Mouse (Mus musculus): ENCODE results near the gene Rtn3.
A peak's percentile ranks its signal among the peaks of the same experiment; 100 is the strongest.
"Not testable (repeated sequence)": the region's sequence is repeated elsewhere in the genome, so short reads cannot be mapped to it uniquely, and the experiment has no call there.

Rtn3 gene

DNA sequence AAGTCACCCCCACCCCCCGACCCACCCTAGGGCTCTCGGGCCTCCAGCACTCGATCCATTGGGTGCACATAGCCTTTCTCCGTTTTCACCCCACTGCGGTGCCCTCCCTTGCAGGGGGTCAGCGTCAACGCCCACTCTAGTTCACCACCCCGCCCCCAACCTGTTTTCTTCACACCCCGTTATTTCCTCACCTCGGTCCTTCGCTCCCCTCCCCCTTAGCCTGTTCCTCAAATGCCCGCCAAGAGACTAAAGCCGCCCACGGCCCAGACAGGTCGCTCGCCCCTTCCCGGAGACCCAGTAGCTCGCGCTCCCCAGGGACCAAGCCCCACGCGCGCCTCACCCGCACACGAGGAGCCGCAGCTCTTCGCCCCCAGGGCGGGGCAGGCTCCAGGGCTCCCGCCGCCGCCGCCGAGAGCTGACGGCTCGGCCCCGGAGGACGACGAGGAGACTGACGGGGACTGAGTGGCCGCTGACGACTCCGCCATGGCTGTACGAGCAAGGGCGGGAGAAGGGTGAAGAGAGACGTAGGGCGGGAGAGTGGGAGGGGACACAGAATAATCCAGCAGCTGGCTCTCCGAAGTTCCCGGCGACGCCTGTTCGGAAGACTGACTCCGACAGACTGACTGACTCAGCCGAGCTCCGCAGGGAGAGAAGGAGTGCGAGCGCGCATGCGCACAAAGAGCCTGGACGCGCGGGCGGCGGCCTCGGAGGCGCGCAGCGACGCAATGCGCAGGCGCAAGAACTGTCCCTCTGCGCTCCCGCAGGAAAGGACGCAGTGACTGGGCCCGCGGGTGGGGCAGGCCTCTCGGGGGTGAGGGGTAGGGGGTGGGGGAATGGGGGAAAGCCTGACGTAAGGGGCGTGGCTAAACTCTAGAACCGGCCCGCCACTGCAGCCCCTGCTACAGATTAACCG, at the start of gene Rtn3:
TSS of gene Rtn3 (minus strand) at position 683 of the 913 bp plus-strand sequence.
- DNase-seq = peak; percentile 97 to 98

DNA sequence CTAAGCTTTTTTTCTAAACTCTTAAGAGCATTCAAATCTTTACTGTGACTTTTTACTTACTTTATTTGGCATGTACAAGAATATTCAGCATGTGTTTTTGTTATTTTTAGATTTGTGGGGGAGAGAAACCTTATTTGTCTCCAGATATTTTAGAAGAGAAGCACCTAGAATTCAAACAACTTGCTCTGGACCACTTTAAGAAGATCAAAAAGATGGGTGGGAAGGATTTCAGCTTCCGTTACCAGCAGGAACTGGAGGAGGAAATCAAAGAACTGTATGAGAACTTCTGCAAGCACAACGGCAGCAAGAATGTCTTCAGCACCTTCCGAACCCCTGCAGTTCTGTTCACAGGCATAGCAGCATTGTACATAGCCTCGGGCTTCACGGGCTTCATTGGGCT, 48.8 kb upstream of the Rtn3 start:
- DNase-seq = no peak

DNA sequence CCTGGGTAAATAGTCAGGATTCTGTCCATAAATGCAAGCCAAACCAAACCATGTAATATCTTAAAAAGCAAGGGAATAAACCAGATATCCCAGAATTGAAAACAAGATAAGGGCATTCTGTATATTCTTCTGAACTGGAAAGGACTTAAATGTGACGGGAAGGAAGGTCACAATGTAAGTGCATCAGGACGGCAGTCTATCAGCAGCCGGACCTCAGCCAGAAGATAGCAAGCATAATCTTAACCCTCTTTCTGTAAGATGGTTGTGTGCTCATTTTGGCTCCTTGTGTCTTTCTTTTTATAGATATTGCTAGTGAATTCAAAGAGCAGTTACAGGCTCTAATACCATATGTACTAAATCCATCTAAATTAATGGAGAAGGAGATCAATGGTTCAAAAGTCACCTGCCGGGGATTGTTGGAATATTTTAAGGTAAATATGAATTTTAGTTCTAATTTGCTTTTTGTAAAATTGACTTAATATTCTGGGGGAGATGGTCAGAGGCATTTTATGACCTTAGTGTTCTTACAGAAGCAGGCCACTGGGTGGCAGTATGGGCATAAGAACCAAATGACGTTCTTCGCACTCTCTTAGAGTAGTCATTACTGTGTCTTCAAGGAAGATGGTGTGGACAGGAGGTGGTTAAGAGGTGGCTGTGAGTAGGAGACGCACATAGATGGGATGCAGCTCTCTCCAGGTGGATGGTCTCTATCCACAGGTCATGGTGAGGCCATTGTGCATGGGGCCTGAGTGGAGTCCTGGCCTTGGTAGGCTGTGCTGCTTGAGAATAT, 45.8 kb upstream of the Rtn3 start:
- peak; percentile 46 to 65 for DNase-seq

DNA sequence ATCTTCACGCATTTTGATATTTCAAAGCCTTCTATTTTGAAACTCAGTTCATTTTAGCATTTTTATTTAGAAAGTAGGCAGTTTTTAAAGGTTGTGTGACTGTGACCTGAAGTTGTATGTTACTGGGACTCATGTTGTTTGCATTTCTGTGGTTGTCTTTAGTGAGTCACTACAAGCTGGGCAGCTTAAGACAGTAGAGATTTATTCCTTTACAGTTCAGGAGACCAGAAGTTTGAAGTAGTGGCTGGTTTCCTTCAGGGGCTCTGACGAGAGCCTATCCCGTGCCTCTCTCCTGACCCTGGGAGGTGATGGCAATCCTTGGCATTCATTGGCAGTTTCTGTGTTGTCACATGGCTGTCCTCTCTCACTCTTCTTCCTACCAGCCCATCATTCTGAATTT, 41.8 kb upstream of the Rtn3 start:
- no peak for DNase-seq

DNA sequence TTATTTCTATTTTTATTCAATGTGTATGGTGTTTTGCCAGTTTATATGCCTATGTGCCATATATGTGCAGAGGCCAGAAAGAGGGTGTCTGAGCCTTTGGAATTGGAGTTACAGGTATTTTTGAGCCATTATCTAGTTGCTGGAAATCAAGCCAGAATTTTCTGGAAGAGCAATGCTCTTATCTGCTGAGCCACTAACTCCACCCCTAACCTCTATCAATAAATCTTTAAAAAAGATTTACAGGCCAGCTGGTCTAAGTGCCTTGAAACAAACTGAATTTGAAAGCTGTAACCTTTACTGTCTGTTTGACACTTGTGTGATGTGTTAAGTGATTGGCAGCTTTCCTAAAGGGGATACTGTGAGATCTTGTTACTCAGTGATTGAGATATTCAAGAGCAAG, 40.7 kb upstream of the Rtn3 start:
- no peak for DNase-seq

DNA sequence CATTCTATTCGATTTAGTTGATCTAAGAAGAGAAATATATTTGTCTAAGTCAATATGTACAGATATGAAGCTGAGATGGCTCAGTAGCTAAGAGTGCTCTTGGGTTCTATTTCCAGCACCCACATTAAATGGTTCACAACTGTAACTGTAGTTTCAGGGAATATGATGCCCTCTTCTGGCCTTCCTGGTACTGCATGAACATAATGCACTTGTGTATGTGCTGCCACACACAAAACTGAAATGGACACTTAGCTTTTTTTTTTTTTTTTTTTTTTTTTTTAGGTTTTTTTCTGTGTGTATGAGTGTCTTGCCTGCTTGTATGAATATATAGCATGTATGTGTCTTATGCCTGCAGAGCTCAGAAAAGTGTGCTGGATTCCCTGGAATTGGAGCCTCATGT, 40.2 kb upstream of the Rtn3 start:
- peak in 1 of 2 experiments; percentile 60 for DNase-seq

DNA sequence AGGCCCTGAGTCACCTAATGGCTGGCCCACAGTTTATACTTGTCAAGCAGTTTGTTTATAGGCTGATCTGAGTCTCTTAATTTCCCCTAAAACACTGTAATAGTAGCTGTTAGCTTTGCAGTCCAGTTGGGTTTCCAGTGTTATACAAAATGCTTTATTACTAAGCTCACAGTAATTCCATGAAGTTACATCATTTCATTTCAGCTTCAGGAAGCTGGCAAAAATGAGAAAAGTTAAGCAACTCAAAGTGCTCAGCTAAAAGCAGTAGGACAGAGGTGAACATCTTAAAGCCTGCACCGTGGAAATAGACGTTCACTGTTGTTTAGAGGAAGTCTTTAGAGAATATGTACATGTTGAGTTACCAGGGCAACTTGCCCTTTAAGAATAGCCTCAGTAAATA, 39.8 kb upstream of the Rtn3 start:
- no peak for DNase-seq

DNA sequence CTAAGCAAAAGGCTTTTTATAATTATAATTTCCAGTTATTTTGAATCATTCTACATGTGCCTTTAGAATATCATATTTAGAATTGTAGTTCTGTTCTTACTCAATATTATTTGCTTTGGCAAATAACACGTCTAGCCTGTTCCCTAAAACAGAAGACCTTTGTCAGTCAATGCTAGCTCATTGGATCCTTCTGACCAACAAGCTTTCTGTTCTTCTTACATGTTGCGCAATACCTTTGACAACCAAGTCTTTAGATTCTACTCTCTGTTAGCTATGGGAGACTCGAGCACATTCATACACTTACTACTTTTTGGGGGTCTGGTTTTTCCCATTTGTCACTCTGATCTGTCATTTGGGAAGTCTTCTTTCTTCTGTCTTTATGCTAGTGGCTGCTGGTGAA, 38.5 kb upstream of the Rtn3 start:
- DNase-seq = no peak

DNA sequence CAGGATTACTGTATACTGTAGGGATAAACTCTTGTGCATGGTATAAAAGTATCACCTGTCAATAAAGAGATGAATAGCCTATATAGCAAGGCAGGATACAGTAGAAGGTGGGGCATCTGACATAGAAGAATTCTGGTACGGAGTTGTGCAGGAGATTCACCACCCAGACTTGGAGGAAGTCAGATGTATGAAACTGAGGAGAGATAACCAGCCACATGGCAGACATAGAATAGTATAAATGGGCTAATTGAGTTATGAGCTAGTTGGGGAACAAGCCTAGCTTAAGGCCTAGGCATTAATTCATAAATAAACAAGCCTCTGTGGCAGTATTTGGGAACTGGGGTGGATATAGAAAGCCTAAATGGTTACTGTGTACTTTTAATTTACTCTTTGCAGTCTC, 33.4 kb upstream of the Rtn3 start:
- DNase-seq = no peak

DNA sequence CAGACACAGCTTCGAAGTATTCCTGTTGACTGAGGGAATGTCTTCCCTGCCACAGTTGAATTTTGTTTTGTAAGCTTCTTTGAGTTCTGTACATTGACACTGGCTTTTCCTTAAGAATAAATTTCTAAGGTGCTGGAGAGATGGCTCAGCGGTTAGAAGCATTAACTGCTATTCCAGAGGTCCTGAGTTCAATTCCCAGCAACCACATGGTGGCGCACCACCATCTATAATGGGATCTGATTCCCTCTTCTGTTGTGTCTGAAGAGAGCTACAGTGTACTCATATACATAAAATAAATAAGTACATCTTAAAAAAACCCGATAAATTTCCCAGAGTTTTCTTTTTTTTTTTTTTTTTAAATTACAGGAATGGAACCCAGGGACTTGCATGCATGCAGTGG, 24.9 kb upstream of the Rtn3 start:
- DNase-seq = peak in 1 of 2 experiments; percentile 24

DNA sequence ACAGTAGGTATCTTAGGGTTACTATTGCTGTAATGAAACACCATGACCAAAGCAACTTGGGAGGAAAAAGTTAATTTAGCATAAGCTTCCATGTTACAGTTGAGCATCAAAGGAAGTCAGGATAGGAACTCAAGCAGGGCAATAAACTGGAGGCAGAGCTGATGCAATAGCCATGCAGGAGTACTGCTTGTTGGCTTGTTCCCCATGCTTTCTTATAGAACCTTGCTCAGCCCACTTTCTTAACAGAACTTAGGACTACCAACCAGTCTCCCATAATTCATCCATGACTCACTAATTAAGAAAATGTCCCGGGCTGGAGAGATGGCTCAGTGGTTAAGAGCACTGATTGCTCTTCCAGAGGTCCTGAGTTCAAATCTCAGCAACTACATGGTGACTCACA, 23.2 kb upstream of the Rtn3 start:
- no peak for DNase-seq

DNA sequence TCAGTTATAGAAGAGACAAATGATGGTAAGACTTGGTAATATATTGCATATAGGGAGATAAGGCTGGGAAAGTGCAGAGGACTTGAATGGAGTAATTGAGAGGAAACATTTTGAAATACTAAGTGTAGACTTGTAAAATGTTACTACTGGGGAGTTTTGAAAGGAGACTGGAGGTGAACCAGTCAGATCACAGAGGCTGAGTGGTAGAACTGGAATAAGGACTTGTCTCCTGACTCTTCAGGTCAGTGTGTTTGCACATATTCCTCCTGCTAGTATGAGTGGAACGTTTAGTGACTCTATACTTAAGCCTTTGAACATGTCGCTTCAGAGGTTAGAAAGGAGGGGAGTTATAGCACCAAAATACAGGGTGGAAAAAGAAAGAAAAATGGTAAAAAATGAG, 19.4 kb upstream of the Rtn3 start:
- no peak for DNase-seq

DNA sequence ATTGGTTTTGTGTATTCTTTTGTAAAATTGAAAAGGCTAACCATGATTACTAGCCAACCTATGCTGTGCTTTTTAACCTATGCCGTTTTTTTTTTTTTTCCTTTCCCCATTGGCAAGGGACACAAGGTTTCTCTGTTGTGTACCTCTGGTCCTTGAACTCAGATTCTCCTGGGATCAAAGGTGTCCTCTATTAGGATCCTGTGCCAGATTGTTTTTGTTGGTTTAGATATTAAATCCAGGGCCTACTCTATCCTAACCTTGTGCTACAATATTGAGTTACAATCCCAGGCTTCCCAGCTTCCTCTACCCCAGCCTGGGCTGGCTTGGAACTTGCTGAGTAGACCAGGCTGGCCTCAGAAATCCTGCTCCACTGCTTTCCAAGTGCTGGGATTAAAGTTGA, 17.6 kb upstream of the Rtn3 start:
- peak; percentile 14 to 36 for DNase-seq

DNA sequence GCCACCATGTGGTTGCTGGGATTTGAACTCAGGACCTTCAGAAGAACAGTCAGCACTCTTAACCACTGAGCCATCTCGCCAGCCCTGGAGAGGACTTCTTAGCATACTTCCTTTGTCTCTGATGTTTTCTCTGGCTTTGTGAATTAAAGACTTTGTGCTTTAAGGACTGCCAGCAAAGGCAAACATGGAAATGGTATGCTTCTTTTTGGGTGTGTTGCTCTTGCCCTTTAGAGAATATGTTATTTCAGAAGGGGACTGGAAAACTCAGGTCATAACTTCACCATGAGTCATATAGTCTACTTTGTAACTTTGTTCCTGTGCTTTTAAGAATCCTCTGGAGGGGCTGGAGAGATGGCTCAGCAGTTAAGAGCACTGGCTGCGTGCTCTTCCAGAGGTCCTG, 15.7 kb upstream of the Rtn3 start:
- DNase-seq = no peak

DNA sequence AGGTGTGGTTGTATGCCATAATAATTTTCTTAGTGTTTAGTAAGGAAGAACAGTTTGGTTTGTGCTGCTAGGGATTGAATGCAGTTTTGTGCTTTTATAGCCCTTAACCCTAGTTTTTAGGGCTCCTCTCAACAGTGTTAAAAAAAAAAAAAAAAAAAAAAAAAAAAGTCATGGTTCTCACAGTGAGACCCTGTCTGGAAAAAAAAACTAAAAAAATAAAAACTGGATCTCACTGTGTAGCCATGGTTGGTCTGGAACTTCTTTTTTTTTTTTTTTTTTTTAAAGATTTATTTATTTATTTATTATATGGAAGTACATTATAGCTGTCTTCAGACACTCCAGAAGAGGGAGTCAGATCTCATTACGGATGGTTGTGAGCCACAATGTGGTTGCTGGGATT, 13.0 kb upstream of the Rtn3 start:
- DNase-seq = not testable (repeated sequence)

DNA sequence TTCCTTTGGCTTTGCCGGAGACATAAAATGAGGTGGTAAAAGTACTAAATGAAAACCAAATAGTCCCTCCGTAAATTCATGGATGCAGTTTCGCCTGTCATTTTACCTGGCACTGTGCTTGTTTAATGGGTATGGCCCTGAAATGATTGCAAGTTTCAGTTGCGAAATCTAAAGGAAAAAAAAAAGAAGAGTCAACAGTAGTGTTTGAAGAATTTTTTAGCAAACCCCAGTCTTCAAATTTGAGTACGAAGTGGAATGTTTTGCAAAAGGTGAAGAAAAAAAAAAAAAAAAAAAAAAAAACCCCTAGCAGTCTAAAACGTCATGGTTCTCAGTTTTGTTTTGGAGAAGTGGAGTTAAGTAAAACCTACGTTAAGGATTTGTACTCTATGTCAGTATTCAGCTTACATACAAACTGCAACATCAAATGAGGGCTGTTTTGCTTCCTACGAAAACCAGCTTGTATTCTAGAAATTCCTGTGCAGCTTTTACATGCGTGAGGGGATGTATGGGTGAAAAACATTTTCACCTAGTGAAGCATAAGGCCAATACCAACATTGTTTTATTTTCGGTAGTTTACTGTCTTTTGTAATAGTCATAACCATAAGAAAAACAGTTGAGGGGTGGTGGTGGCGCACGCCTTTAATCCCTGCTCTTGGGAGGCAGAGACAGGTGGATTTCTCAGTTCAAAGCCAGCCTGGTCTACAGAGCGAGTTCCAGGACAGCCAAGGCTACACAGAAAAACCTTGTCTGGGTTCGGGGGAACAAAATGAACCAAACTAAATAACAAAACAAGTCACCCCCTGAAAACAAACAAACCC, 12.3 kb upstream of the Rtn3 start:
- no peak for DNase-seq

DNA sequence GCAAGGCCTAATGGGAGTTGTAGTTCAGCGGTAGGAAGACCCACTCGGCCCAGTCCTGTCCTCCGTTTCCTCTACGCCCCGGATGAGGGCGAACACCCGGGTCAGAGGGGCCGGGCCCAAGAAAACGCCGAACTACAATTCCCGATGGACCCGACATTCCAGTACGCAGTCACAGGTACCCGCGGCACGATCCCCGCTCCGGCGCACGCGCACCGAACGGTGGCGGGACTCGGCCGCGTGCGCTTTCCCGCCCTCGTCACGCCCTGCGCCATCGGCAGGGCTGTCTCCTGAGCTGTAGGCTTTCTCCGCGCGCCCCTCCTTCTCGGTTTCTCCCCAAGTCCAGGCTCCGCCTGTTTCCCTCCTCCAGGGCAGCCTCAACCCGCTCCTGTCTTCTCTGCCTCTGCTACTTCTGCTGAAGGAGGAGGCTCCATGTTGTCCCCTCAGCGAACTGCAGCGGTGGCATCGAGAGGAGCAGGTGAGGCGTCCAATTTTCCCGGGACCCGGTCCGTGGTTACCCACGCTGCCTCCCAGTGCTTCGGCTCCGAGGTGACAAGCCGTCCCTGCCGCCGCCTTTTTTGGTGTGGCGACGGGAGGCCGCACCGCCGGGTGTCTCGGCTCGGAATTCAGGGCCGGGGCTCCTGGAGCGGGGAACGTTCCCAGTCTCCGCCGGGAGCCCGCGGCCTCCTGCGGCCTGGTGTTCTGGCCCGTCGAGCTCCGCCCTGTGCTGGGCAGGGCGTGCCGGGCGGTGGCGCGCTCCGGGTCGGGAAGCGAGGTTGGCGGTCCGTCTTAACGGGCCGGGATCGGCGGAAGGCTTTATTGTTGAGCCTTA, 11.3 kb upstream of the Rtn3 start:
- peak; percentile 94 to 99 for DNase-seq

DNA sequence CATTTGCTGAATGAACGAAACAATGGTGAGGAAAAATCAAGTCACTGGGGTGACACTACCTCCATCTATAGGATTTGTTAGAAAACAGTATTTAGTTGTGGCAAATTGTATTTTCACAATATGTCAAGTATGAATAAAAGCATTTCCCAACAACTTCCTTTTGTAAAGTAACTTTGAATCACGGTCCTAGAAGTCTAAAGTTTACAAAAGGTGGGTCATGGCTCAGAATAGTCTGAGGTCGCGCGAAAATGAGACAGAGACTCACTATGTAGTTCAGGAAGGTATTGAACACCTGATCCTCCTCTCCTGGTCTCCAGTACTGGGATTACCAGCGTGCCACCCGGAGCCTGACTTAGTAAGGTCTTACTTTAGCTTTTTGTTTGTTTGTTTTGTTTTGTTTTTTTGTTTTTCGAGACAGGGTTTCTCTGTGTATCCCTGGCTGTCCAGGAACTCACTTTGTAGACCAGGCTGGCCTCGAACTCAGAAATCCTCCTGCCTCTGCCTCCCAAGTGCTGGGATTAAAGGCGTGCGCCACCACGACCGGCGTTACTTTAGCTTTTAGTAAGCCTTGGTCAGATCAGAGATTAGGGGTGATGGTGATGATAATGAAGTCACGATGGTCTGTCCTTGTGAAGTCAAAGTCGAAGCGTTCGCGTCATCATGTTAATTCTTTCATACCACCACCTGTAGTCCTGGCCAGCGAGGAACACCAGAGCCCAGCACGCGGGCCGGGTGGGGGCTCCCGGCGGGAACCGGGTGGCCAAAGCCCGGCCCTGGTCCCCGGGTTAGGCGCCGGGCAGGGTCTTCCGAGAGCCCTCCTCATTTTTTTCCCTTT, 10.5 kb upstream of the Rtn3 start, which contains the start of gene Atl3:
TSS of gene Atl3 (plus strand) at position 689 of the 835 bp plus-strand sequence.
- DNase-seq = peak in 1 of 2 experiments; percentile 11

DNA sequence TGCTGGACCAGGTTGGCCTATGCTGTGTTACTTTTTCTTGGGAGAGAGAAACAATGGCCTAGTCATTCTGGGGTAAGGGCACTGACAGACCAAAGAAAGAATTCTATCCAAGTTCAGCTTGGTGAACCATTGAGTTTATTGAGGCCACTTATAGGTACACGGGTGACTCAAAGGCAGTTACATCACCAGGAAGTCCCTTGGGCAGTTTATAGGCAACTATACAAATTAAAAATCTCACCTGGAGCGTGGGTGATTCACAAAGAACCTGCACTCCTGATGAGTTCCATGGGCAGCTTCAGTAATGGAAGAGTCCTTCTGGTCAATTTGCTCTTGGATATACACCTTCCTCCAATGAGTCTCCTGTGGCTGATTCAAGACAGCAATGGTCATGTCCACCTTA, 9.6 kb upstream of the Rtn3 start:
- DNase-seq = no peak

DNA sequence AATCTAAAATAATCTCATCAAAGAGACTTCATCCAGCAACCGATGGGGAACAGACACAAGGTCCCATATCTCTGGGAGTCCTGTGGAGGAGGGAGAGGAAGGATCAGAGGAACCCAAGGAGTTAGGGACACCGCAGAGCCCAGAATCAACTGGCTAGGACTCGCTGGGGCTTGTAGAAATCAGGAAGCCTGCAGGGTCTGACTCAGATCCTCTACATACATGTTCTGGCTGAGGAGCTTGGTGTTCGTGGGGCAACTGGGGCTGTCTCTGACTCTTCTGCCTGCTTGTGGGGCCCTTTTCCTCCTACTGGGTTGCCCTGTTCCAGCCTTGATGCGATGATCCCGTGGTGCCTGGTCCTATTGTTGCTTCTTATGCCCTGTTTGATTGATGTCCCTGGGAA, 8.9 kb upstream of the Rtn3 start:
- DNase-seq = no peak

DNA sequence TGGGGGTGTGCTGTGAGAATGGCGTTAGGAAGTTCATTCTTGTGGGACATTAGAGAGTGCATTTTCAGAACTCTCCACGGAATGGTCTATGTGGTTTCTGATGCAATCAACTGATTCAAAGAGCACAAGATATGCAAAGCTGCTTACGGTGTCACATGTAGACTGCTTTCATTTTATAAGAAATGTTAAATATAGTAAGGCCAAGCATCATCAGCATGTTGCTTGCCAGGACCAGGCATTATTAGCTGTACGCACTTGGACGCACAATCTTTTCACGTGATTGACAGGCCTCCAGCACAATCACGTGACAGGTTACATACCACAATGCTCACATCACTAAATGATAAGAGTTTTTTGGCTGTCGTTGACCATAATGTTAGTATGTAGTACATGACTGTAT, 4.6 kb upstream of the Rtn3 start:
- no peak for DNase-seq

Measured in kidney, postnatal 25 days (tissue).